Mouse (Mus musculus) adrenal gland, postnatal 0 days (tissue): ENCODE measurements around the gene Gh. TPM values are rescaled to one million over a fixed set of nuclear protein-coding genes. Genes with fewer than 3 reads are reported as not detected.

ENCODE experiments used
- polyA plus RNA-seq: library from polyadenylated mRNA; unstranded; fragments of >200 nt; fragmentation: Nextera tagmentation; extraction: Ambion mirVana; gene quantifications from 2 replicates; pipeline ENCODE4 v1.2.1, GENCODE M21; 2015

The Gh gene
- not detected in 2 replicates for polyA plus RNA-seq

DNA sequence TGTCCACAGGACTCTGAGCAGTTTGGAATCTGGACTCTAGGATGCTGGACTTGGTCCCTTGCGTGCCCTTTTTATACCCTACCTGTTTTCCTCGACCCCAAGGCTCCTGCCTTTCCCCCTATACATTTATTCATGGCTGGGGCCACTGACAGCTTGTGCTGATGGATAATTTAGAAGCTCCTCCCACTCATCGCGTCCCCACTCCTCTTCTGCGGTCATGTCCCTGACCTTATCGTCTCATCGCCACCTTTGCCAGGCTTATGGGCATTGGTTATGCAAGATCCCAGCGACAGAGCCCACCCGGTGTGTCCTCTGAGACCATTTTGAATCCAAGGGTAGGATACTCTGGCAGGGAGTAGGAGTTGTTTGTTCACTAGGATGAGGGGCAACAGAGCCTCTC, at the start of gene Gh:
TSS of gene Gh (minus strand) at position 101 of the 400 bp plus-strand sequence.

DNA sequence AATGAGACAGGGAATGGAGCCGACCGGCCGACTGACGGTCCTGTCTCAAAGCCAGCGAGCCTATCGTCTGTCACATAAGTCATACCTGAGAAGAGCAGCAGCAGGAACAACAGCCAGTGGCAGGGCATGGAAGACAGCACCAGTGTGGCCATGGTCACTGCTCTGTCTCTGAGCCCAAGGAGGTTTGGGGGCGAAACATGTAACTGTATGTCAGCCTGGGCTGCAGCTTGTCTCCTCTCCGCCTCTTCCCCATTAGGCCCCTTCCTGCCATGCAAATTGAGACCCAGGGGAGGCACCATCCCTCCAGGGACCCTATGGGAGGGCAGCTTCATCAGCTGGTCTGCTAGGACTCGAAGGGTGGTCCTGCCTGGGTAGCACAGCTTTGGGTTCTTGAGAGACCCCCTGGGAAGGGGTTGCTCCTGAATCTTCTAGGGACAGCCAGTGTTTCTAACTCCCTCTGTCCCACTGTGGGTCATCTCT, 12.7 kb upstream of the Gh start, which contains the start of gene Cd79b:
TSS of gene Cd79b (minus strand) at position 430 of the 480 bp plus-strand sequence.

GRCm38 (mm10) chr11:106276454-106276853, 25.2 kb downstream of the Gh start, which contains the start of gene Tcam1:
Tcam1 (plus strand) TSS chr11:106276672.

DNA sequence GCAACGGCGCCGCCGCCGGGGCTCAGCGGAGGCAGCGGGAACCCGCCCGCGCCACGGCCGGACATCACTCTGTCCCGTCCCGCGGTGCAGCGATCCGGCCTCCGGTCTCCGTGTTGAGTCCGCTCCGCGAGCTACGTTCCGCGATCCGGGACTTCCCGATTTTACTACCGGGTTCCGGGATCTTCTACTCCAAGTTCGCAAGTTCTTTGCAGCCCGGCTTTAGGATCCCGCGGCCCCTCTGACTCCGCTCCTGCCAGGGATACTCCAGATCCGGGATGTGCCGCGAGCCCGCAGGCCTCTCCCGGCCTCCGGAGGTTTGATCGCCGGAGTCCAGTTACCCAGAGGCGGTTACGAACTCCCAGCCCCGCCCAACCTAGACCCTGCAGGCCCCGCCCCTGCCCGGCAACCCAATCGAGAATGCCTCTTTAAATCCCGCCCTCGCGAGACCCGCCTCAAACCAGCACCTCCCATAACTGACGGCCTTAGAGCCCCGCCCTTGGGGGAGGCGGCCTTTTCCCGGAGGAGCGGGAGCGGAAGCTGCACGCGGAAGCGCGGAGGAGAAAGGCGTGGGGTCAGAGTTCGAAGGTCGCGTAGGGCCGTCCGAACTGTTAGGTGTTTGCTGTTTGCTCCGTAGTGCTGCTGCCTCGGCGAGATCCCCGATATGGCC, 28.9 kb downstream of the Gh start, which contains the start of gene Smarcd2:
TSS of gene Smarcd2 (minus strand) at position 329 of the 667 bp plus-strand sequence.

DNA sequence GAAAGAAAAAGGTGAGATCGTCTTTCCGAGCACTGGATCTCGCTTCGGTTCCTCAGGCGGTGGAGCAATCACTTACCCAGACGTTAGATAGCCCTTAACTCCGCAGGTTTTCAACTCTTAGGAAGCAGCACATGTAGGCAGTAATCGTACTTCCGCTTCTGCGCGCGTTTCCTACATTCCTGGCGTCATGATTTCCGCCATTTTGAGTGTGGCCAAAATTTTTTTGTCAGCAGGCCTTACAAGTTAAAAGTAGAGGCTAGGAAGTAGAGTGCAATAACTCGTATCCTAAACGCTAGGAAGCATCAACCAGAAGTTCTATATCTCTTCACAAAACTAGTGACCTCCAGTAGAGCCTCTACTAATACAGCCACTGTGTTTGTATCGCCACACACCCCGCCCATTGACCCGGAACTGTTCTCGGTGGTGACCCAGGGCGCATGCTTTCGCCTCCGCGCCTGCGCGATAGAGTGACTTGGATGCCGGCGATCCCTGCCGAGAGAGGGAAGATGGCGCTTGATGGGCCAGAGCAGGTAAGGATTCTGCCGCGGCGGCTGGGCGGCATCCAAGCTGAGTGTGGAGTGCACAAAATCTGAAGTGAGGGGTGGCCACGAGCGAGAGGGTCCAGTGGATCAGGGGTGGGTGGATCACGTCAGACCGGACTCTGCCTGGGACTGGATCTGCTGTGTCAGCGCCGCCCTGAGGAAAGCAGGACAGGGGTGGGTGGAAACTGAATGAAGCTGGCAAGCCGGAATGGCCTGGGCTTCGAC, 45.8 kb downstream of the Gh start, which contains the start of the genes Ftsj3 and Psmc5:
TSS of gene Ftsj3 (minus strand) at position 395 of the 767 bp plus-strand sequence.
TSS of gene Psmc5 (plus strand) at position 470 of the 767 bp plus-strand sequence.

Other genes with a start within 250 kb of the Gh start
- gene Taco1, start 235.8 kb downstream of the Gh start, polyA plus RNA-seq = 5.3 and 13.0 TPM in 2 replicates
- gene Map3k3, start 217.3 kb downstream of the Gh start, polyA plus RNA-seq = 18.2 and 19.0 TPM in 2 replicates
- gene Gm10840, start 141.0 kb downstream of the Gh start, polyA plus RNA-seq = 0.71 TPM in 1 of 2 replicates, not detected in the other
- 80.7 and 82.8 TPM in 2 replicates for gene Limd2, start 141.0 kb downstream of the Gh start, polyA plus RNA-seq
- 11.3 and 16.9 TPM in 2 replicates for gene Strada, start 99.7 kb downstream of the Gh start, polyA plus RNA-seq
- 51.4 and 75.4 TPM in 2 replicates for gene Ccdc47, start 85.5 kb downstream of the Gh start, polyA plus RNA-seq
- gene Ddx42, start 84.9 kb downstream of the Gh start, polyA plus RNA-seq = 29.6 and 44.6 TPM in 2 replicates
- 22.6 and 41.1 TPM in 2 replicates for gene Ftsj3, start 45.8 kb downstream of the Gh start, polyA plus RNA-seq
- gene Psmc5, start 45.7 kb downstream of the Gh start, polyA plus RNA-seq = 142 and 201 TPM in 2 replicates
- gene Smarcd2, start 28.9 kb downstream of the Gh start, polyA plus RNA-seq = 40.7 and 58.2 TPM in 2 replicates
- gene Tcam1, start 25.2 kb downstream of the Gh start, polyA plus RNA-seq = 0.12 and 0.32 TPM in 2 replicates
- gene Cd79b, start 12.9 kb upstream of the Gh start, polyA plus RNA-seq = 5.9 and 6.6 TPM in 2 replicates
- gene Scn4a, start 51.4 kb upstream of the Gh start, polyA plus RNA-seq = 0.02 and 0.03 TPM in 2 replicates
- not detected in 2 replicates for gene Prr29, start 63.6 kb upstream of the Gh start, polyA plus RNA-seq
- 26.4 and 37.7 TPM in 2 replicates for gene Icam2, start 86.2 kb upstream of the Gh start, polyA plus RNA-seq
- gene Ern1, start 186.0 kb upstream of the Gh start, polyA plus RNA-seq = 8.6 and 23.4 TPM in 2 replicates